Mouse (Mus musculus) embryonic facial prominence, embryonic 13.5 days (tissue): ENCODE data around the gene Ehhadh. TPM values are rescaled to one million over a fixed set of nuclear protein-coding genes. Genes with fewer than 3 reads are reported as not detected.

Experiments used
- ATAC-seq: fragments of 200-750 bp; cut with Nextera tagmentation; 2 replicates; pipeline ENCODE4 v1.8.0; 2017; ENCODE audit warnings: low read depth; ENCODE audit not compliant: insufficient number of reproducible peaks, insufficient read depth, low FRiP score, low TSS enrichment
- H3K27ac ChIP-seq: fragments of 300-500 bp; sonication (generic); 2 replicates; pipeline ENCODE4 v1.5.1; 2015; ENCODE audit warnings: moderate library complexity, mild to moderate bottlenecking, inconsistent platforms
- H3K27me3 ChIP-seq: fragments of 300-500 bp; sonication (generic); 2 replicates; pipeline ENCODE4 v1.6.1; 2015; ENCODE audit warnings: mild to moderate bottlenecking, inconsistent platforms
- H3K36me3 ChIP-seq: fragments of 300-500 bp; sonication (generic); 2 replicates; pipeline ENCODE4 v1.6.1; 2015; ENCODE audit warnings: mild to moderate bottlenecking, inconsistent platforms
- H3K4me1 ChIP-seq: fragments of 300-500 bp; sonication (generic); 2 replicates; pipeline ENCODE4 v1.6.1; 2015; ENCODE audit warnings: inconsistent platforms
- H3K4me2 ChIP-seq: fragments of 300-500 bp; sonication (generic); 2 replicates; pipeline ENCODE4 v1.6.1; 2015; ENCODE audit warnings: moderate library complexity, mild to moderate bottlenecking, inconsistent platforms
- H3K4me3 ChIP-seq: fragments of 300-500 bp; sonication (generic); 2 replicates; pipeline ENCODE4 v1.5.1; 2015; ENCODE audit warnings: mild to moderate bottlenecking, inconsistent platforms
- H3K9ac ChIP-seq: fragments of 300-500 bp; sonication (generic); 2 replicates; pipeline ENCODE4 v1.6.1; 2015; ENCODE audit warnings: mild to moderate bottlenecking, inconsistent platforms
- H3K9me3 ChIP-seq: fragments of 300-500 bp; sonication (generic); 2 replicates; pipeline ENCODE4 v1.6.1; 2016; ENCODE audit warnings: inconsistent platforms
- WGBS: fragments of 180-500 bp; shearing (Covaris S2); methylation state at CpG from one replicate; pipeline ENCODE4 v1.1.7; 2015; ENCODE audit warnings: mixed read lengths; 5-methylcytosine and 5-hydroxymethylcytosine counted together
- polyA plus RNA-seq: library from polyadenylated mRNA; unstranded; fragments of >200 nt; fragmentation: Nextera tagmentation; extraction: Ambion mirVana; gene quantifications from 2 replicates; pipeline ENCODE4 v1.2.1, GENCODE M21; 2015

Ehhadh gene
- polyA plus RNA-seq, 1 experiment from 2014 or later = 2.3 TPM

DNA sequence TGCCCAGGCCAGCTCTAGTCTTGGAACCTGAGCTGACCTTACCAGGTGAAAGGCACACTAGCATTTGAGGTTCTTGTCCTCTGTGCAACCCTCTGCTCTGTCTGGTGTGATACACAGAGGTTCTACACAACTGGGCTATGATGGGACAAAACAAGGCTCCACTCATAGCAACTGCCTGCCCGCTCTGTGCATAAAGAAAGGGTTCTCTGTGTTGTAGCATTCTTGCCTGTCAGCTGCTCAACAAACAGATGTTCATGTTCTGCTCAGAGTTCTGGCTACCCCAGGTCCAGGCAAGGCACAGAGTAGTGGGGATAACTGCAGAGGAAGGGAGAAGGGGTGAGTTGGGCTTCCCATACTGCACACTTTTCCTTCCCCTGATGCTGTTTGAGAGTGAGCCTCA is 63.3 kb downstream of the Ehhadh start:
- no peaks in the 10 kb centered on the region for H3K36me3 ChIP-seq
- 85% methylated on average over 1 of the region's 1 CpGs for WGBS

DNA sequence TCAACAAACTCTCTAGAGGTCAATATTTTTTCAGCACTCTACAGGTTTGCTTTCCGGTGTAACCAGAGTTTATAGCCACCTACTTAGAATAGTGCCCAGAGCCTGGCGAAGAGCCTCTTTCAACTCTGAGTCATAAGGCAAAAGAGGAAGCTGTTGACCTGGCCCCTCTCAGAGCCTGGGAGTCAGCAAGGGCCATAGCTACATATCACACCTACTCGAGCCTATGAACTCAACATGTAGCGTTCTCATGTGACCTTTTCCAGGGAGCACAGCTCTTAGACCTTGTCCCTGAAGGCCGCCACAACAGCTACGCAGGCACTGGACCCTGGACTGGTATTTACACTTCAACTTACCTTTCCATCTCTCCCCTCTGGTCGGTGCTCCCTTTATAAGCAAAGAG is 67.8 kb downstream of the Ehhadh start:
- WGBS = 91% methylated on average over 7 of the region's 7 CpGs

More for the DNA sequence above, 63.3 kb downstream of the Ehhadh start:
- H3K27me3 ChIP-seq = no peaks in the 10 kb centered on the region
- H3K9me3 ChIP-seq = no peaks in the 10 kb centered on the region
- H3K4me1 ChIP-seq = no peaks in the 10 kb centered on the region
- no peak overlapping the region for H3K9ac ChIP-seq
- no peak overlapping the region for H3K4me3 ChIP-seq
- no peak overlapping the region for H3K4me2 ChIP-seq
- no peak overlapping the region for H3K27ac ChIP-seq
- ATAC-seq = no peak

DNA sequence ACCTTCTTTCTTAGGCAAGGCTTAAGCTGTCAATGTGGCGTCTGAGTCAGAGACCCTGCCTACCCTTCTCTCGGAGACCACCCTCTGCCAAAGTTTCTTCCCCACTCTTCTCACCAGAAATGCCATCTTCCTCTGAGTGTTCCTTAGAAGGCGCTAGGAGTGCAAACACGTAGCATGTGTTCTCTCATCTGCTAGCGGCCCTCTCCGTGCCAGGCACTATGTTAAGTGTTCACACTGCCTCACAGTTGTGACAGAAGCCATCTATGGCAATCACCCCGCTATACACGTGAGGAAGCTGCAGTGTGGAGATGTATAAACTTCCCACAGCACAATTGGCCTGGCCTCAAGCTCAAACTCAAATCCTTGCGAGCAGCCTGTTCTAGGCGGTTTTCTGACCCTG is 73.1 kb downstream of the Ehhadh start:
- ATAC-seq = no peak
- H3K27ac ChIP-seq = no peak overlapping the region
- H3K36me3 ChIP-seq = no peaks in the 10 kb centered on the region
- H3K4me1 ChIP-seq = no peaks in the 10 kb centered on the region
- no peaks in the 10 kb centered on the region for H3K27me3 ChIP-seq
- no peak overlapping the region for H3K4me2 ChIP-seq
- H3K9ac ChIP-seq = no peak overlapping the region
- no peak overlapping the region for H3K4me3 ChIP-seq
- 85% methylated on average over 10 of the region's 10 CpGs for WGBS
- no peaks in the 10 kb centered on the region for H3K9me3 ChIP-seq

More for the DNA sequence above, 67.8 kb downstream of the Ehhadh start:
- no peak overlapping the region for H3K4me2 ChIP-seq
- no peak overlapping the region for H3K4me3 ChIP-seq
- H3K27me3 ChIP-seq = no peaks in the 10 kb centered on the region
- no peaks in the 10 kb centered on the region for H3K36me3 ChIP-seq
- ATAC-seq = no peak
- H3K9ac ChIP-seq = no peak overlapping the region
- no peaks in the 10 kb centered on the region for H3K9me3 ChIP-seq
- H3K27ac ChIP-seq = no peak overlapping the region
- H3K4me1 ChIP-seq = no peaks in the 10 kb centered on the region

Other genes starting within 250 kb of the Ehhadh start
- 21.3 and 23.5 TPM in 2 replicates for gene 2510009E07Rik, start 93.1 kb downstream of the Ehhadh start, polyA plus RNA-seq
- 0.81 and 0.95 TPM in 2 replicates for gene Map3k13, start 6.5 kb upstream of the Ehhadh start, polyA plus RNA-seq
- gene Tmem41a, start 159.7 kb upstream of the Ehhadh start, polyA plus RNA-seq = 32.3 and 35.2 TPM in 2 replicates
- 0.91 and 0.96 TPM in 2 replicates for gene Liph, start 207.9 kb upstream of the Ehhadh start, polyA plus RNA-seq
- 50.9 and 54.5 TPM in 2 replicates for gene Senp2, start 221.7 kb upstream of the Ehhadh start, polyA plus RNA-seq